Mouse (Mus musculus) gastrocnemius, postnatal 25 days (tissue): ENCODE measurements around the gene Pias3. TPM values are rescaled to one million over a fixed set of nuclear protein-coding genes. Genes with fewer than 3 reads are reported as not detected.
"Not testable (repeated sequence)": the region's sequence is repeated elsewhere in the genome, so short reads cannot be mapped to it uniquely, and the experiment has no call there.

Experiments
- DNase-seq: peaks from one replicate; pipeline ENCODE4 v3.0.0; 2022
- long read RNA-seq, 2 experiments: library from polyadenylated mRNA; stranded (forward); transcript quantifications; one replicate each; pipeline ENCODE4 v2.0.0; 2021
- total RNA-seq, 2 experiments: library from RNA; stranded (reverse); gene quantifications; 1 replicate in 1 of 2; 2 replicates in 1 of 2; pipeline ENCODE4 v1.2.3; 2021

Pias3 gene
- total RNA-seq, result 1 to 10 TPM; 6.5 to 6.9 TPM
- long read RNA-seq, experiment 1, partial matches to known transcripts, result 1 of 20 reads
- long read RNA-seq, experiment 1, other reads (novel, unspliced or antisense), result 16 of 20 reads
- long read RNA-seq, experiment 2, partial matches to known transcripts, result 4 of 25 reads
- long read RNA-seq, experiment 2, other reads (novel, unspliced or antisense), result 16 of 25 reads

DNA sequence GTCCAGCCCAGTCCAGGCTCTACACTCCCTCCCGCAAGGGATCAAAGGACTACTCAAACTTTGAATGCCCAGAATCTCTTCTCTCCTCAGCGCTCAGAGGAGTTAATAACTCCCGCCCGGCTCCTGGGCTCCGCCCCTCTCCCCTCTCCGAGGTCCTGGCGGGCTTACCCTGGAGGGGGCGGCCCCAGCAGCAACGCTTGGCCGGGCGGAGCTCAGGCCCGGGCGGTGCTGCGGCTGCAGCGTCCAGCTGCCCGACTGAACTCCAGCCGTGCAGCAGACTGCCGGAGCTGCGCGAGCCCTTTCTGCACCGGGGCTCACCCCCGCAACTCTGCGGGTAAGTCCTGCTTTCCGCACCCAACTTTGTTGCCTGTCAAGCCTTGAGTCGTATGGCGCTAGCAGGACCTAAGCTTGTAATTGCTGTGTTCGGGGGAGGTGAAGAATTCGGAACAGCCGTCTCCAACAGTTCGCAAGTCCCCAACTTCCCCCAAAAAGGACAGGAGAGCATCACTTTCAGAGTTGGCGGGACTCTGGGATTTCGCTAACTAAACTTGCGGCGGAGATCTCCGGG is at the start of gene Pias3:
Gene Pias3 (plus strand): TSS at position 187 of the 568 bp plus-strand sequence.
- peak; percentile 88 for DNase-seq

DNA sequence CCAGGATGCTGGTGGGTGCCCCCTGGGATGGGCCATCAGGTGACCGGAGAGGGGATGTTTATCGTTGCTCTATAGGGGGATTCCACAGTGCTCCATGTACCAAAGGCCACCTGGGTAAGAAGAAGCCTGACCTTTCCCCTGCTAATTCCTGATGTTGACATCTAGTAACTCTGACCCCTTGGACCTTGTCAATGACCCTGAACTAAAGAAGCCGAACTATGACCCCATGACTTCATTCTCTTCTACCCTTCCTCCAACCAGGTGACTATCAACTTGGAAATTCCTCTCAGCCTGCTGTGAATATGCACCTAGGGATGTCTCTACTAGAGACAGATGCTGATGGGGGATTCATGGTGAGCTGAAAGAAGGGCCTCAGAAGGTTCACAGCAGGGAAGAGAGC is 48.8 kb upstream of the Pias3 start:
- no peak for DNase-seq

DNA sequence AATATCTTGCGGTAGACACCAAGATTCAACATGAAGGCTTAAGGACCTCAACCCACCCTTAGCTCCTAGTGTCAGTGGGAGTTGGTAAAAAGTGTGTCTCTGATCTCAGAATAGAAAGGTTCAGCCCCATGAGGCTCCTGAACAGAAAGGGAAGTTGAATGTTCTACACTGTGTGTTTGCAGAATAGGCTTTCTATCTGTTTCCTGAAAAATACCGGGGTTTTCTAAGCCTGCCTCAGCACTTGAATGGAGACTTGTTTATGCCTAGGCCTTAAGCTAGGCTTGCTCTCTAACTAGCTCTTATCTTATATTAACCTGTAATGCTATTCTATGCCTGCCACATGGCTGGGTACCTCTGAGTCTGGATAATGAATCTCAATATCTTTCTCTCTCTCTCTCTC is 35.3 kb upstream of the Pias3 start:
- DNase-seq, result no peak

DNA sequence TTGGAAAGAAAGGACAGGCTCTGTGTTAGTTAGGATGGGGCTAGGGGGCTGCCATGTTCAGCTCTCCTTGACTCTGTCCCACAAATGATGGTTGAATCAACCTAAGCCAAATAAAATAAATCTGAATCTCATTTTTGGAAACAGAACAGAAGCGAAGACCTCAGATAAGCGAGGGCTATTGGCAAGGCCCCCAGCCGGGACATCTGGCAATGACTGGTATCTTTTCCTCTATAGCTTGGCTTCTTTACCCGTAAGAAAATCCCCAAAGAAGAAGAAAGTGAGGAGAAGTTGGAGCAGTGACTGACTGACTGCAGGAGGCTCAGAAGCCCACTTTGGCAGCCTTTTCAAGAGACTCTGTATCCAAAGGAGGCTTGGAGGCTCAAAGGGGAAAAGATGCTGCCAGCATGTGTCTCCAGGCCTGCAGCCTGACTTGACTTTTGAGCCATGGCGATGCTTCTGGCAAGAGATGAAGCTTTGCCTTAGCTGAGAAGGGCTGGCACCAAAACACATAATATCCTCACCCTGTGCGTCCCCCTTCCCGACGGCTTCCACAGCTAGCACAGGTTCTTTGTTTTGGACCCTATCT is 33.4 kb upstream of the Pias3 start:
- DNase-seq, result no peak

DNA sequence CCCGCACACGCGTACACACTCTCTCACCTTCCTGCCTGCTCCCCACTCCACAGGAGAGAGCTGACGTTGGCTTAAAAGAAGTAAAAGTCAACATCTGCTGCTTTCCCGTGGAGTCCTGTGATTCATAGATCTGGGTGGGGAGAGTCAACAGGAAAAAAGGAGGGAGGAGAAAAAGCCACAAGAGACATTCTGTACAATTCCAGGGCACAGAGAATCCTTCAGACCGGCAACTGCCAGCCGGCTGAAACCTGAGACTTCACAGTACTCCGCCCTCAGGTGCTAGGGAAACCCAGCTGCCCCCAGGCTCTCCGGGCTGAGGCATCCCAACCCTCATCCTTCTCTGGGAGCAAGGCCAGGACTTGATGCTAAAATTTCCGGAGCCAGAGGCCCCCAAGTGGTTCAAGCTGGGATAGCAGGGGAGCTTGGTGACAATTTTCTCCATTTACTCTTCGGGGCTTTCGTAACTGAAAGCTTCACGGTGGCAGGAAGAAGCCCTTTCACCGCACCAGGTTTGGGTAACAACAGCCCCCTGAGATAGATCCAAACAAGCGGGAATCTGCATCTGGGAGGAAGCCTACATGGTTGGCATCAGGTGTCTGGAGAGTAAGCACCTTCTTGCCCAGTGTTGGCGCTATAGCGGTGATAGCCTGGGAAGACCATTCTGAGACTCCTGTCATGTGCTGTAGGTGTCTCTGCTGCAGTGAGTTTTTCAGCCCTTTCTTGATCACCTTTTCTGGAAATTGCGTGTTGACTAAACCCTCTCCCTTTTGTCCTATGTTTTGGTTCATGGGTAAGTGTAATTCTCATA is 32.5 kb upstream of the Pias3 start:
- DNase-seq, result peak; percentile 75

DNA sequence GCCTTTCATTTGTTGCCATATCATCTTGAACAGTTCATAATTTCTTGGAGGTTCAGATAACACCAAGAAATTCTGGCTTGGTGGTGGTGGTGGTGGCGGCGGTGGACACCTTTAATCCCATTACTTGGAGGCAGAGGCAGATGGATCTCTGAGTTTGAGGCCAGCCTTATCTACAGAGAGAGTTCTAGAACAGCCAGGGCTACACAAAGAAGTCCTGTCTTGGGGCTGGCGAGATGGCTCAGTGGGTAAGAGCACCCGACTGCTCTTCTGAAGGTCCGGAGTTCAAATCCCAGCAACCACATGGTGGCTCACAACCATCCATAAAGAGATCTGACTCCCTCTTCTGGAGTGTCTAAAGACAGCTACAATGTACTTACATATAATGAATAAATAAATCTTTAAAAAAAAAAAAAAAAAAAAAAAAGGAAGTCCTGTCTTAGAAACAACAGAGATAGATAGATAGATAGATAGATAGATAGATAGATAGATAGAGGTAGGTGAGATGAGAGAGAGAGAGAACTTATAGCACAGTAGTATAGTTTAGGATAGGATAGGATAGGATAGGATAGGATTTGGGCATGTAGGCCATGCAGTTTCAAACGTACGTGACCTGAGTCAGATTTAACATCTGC is 30.3 kb upstream of the Pias3 start:
- DNase-seq, result not testable (repeated sequence)

DNA sequence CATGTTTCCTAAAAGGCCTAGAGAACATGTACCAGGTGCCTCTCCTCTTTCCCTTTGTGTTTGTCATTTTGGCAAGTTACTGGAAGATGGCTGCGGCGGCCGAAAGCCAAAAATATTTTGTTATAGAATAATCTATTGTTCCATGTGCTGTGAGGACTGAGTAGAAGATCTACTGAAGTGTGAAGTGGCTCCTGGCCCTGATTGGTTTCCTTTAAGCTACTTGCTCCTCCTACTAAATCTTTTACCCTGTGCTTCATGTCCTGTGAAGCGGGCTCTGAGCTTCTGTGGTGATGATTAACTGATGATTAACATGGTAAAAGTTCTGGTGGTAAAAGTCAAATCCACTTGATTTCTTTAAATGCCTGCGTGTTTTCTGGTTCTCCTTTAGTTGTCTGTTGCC is 29.3 kb upstream of the Pias3 start:
- no peak for DNase-seq

DNA sequence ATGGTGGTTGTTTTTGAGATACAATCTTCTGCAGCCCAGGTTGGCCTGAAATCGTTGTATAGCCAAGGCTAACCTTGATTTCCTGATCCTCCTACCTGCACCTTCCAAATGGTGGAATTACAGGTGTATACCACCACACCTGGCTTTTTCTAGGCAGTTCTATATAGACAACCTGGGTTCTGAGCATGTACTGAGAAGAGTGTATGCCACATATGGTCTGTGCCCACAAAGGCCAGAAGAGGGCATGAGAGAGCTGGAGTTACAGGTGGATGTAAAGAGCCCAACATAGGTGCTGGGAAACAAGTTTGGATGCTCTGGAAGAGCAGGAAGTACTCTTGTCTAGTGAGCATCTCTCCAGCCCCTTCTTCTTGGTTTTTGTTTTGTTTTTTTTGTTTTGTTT is 28.9 kb upstream of the Pias3 start:
- DNase-seq, result no peak

DNA sequence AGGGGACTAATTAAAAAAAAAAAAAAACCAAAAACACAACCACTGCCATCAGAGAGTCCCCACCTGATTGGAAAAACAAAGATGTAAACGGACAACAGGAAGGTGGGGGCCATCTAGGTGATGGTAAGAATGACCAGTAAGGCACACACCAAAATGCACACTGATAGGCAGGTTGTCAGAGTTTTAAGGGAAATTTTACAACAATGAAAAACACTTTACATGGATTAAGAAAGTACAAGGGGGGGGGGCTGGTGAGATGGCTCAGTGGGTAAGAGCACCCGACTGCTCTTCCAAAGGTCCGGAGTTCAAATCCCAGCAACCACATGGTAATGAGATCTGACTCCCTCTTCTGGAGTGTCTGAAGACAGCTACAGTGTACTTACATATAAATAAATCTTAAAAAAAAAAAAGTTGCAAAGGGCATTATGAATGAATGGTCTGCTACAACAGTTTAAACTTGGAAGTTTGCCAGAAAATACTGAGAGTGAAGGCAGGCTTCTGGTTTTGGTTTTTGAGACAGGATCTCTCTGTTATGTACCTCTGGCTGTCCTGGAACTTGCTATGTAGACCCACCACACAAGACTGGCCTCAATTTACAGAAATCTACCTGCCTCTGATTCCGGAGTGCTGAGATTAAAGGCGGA is 27.6 kb upstream of the Pias3 start:
- DNase-seq, result no peak

DNA sequence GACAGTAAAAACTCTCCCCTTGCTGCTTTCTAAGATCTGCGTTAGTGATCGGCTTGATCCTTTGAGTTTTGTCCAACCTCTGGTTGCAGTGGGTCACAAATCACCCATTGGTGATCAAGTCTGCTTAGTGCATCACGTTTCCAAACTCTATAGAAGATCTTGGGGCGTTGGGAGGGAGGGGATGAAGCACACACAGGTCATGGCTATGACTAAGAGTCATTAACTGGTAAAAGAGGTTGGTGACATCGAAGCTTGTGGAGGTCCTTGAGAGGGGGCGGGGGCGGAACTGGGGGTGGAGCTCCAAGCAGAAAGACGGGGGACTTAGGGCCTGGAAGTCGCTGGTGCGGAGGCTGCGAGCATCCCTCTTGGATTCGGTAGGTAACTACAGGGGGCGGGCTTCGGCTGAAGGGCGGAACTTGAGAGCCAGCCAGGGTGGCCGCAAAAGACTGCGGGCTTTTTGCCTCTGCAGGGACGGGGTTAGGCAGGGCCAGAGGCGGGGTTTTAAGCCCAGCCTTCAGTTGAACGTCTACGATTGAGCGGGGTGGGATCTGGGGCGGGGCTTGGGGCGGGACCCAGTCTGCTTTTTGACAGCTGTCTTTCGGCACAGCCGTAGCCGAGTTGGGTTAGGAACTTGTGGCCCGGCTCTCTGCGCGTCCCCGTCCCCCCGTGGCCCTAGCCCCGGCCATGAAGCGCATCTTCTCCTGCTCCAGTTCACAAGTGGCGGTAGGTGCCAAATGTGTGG is 26.3 kb upstream of the Pias3 start, which contains the start of gene Ankrd35:
Gene Ankrd35 (plus strand): TSS at position 405 of the 742 bp plus-strand sequence.
- peak; percentile 83 for DNase-seq

DNA sequence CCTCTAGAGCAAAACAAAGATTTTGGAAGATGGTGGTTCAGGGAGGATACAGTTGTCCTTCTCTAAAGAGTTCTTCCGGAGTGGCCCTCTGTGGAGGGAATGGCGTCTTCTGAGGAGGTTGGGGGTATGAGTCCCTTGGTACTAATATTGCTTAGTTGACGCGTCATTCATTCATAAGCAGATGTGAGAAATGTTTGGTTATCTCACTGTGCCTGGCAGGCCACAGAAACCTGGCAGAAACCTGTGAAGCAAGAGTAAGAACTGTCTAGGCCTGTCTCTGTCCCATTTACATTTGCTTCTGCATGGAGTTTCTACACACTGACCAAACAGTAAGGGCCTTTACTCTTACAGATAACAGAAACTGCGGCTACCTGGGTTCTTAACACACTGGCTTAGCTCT is 24.7 kb upstream of the Pias3 start:
- no peak for DNase-seq

DNA sequence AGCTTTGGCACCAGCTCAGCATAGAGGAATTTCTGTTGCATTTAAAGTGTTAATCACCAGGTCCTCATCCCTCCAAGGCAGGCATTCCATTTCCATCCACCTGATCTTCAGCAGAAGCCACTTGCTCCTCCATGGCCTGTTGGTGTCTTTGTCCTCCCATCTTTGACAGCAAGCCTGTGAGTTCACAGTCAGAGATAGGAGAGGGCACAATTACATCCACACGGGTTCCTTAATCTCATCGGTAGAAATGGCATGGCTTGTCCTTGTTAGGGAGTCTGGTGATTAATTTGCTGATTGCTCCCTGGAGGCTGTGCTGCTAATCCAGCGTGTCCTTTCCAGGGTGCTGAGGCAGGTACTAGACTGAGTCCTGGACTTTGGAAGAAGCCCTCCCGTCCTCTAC is 22.7 kb upstream of the Pias3 start:
- no peak for DNase-seq

DNA sequence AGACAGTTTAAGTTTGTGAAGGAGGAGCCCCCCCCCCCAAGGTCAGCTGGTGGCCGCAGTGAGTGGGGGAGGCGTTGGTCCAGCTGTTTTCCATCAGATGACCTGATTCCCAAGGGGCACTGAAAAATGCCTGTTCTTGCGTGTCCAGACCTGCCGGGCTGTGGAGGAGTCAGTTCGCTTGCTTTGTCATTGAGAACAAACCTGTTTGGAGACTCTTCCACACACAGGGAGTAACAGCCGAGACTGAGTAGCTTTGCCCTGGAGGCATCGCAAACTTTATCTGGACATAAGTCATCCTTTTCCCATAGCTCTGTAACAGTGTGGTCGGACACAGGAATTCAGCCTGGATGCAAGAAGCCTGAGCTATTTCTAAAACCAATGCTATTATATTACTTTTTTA is 21.7 kb upstream of the Pias3 start:
- no peak for DNase-seq

DNA sequence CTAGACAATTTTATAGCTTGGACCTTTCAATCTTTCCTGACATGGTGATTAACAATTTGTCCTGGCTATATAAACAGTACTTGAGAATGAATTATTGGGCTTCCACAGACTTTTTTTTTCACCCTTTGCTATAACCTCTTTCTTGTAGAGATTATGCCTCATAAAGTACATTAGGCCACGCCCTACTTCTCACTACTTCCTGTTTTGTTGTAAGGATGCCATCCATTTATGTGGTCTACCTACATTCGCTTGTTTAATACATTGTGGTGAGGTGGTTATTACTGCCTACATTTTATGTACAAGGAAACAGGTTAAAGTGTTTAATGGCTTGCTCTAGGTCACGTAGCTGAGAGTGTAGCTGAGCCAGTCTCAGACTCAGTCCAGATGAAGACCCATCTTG is 21.0 kb upstream of the Pias3 start:
- DNase-seq, result no peak

DNA sequence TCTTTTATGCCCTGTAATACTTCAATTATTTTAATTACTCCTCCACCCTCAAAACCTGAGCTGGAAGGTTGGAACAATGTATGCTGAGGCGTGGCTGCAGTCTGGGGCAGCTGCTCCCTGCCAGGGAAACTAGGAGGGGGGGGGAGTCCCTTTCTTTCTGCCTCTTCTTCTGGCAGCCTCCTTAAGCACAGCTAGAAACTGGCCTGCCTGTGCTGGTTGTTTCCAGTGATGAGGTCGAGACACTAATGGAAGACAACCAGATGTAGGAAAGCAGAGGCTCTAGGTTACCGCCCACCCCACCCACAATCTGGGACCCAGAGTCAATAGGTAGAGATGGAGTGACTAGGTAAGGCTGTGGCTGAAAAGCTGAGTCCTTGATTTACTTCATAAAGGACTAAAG is 20.5 kb upstream of the Pias3 start:
- DNase-seq, result no peak

DNA sequence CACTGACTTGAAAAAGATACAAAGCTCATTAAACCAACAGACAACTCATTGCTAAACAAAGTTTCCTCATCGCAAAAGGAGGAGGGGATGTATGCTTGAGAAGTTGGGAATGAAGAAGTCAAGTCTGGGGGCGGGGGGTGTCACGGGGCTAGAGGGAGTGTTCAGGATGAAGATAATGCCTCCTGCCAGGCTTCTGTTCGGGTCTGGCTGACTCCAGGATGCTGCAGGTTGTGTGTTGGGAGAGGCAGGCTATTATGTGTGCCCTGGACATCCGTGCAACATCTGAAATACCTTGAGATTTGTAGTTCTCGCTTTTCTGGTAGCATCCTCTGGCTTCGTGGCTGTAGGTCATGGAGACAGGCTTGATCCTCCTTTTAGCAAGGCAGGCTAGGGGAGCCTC is 17.7 kb upstream of the Pias3 start:
- no peak for DNase-seq

DNA sequence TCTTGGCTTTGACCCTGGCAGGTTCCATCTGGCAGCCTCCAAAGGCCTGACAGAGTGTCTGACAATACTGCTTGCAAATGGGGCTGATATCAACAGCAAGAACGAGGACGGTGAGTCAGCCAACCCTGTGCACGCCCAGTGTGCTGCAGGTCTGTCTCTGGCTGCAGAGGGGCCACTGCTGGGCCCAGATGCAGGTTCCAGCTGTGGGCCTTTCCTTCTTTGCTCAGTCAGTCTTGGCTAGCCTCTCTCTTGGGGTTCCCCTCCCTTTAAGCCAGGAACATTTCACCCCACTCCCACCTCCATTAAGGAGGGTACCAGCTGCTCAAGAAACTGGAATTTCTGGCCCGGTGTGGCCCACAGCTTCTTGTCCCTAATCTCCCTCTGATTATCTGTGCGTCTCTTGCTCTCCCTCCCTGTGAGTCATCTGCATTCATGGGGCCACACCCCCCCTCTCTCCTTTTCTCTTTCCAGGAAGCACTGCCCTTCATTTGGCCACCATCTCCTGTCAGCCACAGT is 17.0 kb upstream of the Pias3 start:
- DNase-seq, result no peak

DNA sequence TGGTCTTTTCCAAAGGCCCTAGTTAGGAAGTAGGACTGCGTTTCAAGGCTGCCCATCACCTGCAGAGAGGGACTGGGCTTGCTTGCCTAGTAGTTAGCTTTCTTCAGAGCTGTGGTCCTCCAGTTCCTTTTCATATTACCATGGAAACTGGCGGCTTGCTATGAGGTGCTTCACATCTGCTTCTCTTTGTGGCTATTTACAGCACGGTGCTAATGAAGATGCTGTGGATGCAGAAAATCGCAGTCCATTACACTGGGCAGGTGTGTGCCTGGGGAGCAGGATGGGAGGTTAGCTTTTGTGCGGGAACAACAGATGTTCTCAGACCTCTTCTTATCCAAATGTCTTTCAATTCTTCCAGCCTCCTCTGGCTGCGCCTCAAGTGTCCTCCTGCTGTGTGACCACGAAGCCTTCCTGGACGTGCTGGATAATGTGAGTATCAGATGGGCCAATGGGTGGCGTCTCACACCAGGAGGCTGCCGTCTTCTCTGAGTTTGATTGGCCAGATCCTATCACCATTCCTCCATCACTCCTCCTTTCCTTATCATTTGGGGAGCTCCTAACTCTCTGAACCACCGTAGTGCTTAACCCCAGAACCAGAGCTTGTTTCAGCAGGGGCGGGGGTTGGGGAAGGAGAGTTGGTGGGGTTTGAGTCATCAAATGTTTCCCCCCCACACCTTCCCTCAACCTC is 15.8 kb upstream of the Pias3 start:
- no peak for DNase-seq

DNA sequence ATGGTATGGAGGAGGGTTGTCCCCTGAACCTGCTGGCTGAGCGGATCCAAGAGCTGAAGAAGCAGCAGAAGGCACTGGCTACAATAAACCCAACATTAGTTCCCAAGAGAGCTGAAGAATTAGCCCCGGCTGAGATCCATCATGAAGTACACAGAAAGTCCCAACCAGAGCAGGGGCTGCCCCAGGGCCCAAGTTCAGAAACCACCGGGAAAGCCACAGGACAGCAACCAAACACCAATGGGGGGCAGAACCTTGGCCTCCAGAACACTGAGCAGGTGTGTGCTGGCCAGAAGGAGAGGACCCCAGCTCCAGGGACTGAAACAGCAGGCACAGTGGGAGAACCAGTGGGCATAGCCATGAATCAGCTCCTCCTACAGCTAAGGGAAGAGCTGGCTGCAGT is 12.7 kb upstream of the Pias3 start:
- no peak for DNase-seq

DNA sequence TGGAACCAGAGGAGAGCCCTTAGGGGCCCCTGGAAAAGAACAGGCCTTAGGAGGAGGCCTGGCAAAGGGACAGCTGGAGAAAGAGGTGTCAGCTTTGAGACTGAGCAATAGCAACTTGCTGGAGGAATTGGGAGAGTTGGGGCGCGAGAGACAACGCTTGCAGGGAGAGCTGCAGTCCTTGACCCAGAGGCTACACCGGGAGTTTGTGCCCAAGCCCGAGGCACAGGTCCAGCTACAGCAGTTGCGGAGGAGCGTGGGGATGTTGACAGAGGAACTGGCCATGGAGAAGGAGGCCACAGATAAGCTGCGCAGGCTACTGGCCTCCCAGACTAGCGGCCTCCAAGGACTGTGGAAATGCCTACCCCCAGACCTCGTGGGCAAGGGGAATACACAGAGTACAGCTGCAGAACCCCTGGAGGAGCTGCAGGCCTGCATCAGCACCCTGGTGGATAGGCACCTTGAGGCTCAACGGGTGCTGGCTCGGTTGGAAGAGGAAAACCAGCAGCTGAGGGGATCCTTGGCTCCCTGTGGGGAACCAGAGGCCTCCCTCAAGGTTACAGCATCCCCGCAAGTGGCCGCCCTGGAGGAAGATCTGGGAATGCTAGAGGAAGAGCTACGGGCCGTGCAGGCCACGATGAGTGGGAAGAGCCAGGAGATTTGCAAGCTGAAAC is 11.9 kb upstream of the Pias3 start:
- DNase-seq, result no peak
